Mouse (Mus musculus) neural tube, embryonic 10.5 days (tissue): Measurements from ENCODE around the gene 4930412O13Rik.

ENCODE experiments used
- DNase-seq: peaks from one replicate; pipeline ENCODE4 v3.0.0-alpha.2; 2017; ENCODE audit warnings: low spot score; ENCODE audit errors: extremely low spot score

The 4930412O13Rik gene

DNA sequence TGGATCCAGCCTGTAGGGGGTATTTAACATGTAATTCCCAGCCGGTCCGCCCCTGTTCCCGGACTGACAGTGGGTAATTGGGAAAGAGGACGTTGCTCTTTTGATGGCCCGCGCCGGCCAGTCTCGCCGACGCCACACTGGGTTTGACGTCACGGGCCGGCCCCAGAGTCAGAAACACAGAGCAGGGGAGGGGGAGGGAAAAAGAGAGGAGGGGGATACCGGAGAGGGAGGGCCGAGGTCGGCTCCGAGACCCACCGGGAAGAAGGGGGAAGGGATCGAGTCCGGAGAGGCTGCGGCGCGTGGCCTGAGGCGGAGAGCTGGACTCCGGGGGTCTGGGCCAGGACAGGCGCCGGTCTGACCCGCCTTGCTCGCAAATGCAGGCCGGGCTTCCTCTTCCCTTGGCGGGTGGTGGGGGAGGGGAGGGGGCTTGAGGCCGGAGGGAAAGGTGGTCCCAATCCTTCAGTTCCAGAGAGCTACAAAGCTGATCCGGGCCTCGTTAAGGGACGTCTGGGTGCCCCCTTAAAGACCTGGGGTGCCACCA is at the start of gene 4930412O13Rik:
4930412O13Rik (plus strand) TSS at position 202 of the 541 bp plus-strand sequence.
- peak; percentile 76 for DNase-seq

- no peak for DNase-seq
Observed at GRCm38 (mm10) chr2:9833712-9834111, 47.3 kb upstream of the 4930412O13Rik start.

DNA sequence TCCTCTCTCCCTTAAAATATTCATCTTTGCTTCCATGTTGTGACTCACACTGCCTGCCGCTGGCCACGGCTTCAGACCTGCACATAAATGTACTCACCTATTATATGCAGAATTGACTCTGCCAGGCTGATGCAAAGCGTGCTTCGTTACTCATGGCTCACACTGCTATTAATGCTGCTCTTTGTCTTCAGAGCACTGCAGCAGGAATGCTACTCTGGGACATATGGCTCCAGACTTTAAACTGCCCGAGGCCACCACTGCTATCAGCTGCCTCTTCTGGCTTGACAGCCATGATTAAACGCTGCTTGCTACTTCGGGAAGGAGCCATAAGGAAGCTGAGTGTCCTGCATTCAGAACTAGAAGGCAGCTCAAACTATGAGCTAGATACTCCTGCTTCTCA is 45.9 kb upstream of the 4930412O13Rik start:
- no peak for DNase-seq

GRCm38 (mm10) chr2:9852851-9853576 is 28.0 kb upstream of the 4930412O13Rik start:
- no peak for DNase-seq

- no peak for DNase-seq
Observed at GRCm38 (mm10) chr2:9855861-9856260, 25.2 kb upstream of the 4930412O13Rik start.

GRCm38 (mm10) chr2:9860698-9861097 is 20.4 kb upstream of the 4930412O13Rik start:
- DNase-seq, result no peak

DNA sequence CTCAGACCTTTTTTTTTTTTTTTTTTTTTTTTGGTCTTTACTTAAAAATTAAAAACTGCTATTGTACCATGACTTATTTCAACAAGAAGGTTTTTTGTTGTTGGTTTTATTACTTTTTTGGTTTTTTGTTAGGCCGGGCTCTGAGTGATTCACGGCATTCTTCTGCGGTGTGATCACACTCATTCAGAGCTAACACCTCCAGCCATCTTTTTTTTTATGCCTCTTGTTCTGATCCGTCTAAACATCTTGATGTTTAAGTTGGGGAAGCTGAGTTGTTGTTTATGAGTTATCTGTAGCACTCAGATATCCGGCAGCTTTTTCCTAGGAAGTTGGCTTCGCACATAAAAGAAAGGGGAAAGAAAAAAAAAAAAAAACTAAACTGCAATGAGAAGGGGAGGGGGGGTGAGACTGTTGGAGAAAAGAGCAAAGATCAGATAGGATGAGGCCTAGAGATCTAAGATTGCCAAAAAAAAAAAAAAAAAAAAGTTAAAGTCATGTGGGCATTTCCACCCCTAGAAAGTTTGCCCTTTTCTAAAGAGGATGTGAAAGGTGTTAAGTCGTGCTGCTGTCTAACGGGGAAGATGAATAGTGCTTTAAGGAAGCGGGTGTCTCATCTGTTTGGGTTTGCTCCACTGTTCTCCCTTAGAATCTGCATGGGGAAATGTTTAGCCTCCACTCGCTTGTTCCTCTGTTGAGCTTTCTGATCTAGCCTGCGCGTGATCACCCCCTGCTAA is 13.8 kb upstream of the 4930412O13Rik start:
- no peak for DNase-seq

- no peak for DNase-seq
Observed at GRCm38 (mm10) chr2:9871141-9871716, 9.8 kb upstream of the 4930412O13Rik start.

- no peak for DNase-seq
Observed at GRCm38 (mm10) chr2:9871798-9872197, 9.3 kb upstream of the 4930412O13Rik start.

DNA sequence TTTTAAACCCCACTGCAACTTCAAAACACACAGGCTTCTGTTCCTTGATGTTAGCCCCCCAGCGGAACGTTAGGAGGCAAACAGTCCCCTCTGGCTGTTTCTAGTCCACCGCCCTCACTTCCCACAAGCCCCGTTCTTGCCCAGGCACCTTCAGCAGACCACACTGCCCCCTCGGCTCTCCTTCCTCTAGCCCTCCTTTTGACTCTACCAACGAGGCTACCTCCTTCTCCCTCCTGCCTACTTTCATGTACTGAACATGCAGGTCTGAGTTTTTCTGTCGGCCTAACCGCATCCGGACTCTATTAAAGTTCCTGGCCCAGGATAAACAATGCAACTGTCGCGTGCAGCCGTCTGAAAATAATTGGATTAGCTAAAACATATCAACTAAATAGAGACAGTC is 8.4 kb upstream of the 4930412O13Rik start:
- DNase-seq, result peak; percentile 39

DNA sequence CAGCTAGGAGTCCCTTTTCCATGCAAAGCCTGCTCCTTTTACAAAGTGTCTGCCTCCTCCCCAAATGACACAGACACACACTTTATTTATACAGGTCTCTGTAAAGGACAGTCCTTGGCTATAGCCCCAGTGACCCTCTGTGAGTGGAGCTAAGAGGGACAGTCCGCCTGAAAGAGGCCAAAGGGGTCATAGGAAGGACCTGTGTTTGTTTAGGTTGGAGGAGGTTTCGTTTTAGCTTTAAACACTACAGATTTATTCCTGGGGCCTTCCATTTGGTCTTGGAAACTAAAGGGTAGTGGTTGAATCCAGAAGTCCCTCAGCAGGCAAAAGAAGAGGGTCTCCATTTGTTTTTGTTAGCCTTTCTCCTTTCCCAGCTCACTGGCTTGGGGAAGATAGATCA is 7.3 kb upstream of the 4930412O13Rik start:
- DNase-seq, result no peak

GRCm38 (mm10) chr2:9874467-9875219 is 6.4 kb upstream of the 4930412O13Rik start:
- peak; percentile 54 for DNase-seq

- DNase-seq, result peak; percentile 47
Observed at GRCm38 (mm10) chr2:9875220-9875619, 5.8 kb upstream of the 4930412O13Rik start.

- DNase-seq, result no peak
Observed at GRCm38 (mm10) chr2:9875676-9876357, 5.2 kb upstream of the 4930412O13Rik start.

DNA sequence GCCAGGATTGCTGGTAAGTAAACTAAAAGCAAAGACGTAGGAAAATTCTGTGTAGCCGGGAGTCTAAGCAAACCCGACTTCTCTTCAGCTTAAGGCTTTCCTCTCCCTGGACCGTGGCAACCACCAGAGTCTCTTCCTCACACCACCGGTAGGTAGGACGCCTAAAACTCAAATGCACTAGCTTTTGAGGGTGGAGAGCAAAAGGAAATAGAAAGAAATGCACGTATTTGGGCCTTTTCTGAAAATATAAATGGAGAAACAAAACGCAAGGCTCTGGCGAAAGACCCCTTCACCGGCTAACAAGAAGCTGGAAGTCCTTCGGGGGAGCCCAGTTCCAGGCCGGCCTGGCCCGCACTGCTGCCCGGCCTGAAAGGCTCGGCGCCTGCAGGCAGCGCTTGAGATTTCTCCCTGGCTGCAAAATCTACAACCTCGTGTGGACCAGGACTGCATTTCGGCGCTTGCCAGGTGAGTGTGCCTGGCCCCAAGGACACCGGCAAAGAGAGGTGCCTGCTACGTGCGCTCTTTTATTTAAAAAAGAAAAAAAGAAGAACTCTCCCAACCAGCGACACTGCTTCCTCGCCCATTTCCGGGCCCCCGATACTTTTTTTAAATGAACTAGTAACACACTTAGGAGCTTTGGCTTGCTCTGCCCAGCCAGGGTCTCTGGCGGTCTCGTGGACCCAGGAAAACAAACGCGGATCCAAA is 4.3 kb upstream of the 4930412O13Rik start:
- DNase-seq, result peak; percentile 69

- no peak for DNase-seq
Observed at GRCm38 (mm10) chr2:9877326-9877690, 3.7 kb upstream of the 4930412O13Rik start.

DNA sequence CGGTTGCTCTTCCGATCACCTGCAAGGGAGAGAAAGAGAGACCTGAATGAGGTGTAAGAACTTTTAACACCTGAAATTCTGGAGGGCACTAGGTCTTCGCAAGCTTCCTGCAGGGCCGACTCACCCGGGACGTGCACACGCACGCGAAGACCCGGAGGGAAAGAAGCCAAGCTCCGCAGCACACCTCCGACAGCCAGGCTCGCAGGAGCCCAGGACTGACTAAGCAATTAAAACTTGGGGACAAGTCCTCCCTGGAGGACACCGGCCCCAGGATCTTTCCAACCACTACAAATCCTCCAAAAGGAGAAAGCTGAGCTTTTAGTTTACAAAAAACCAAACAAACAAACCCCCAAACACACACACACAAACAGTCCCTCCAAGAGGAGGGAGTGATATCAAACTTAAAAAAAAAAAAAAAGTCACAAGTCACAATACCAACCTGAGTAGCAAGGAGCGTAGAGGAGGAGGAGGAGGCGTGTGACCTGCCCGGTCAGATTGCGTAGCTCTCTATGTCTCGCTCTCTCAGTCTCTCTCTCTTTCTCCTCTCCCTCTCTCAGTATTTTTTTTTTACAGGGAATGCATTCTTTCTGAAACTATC is 3.0 kb upstream of the 4930412O13Rik start:
- DNase-seq, result peak; percentile 42

DNA sequence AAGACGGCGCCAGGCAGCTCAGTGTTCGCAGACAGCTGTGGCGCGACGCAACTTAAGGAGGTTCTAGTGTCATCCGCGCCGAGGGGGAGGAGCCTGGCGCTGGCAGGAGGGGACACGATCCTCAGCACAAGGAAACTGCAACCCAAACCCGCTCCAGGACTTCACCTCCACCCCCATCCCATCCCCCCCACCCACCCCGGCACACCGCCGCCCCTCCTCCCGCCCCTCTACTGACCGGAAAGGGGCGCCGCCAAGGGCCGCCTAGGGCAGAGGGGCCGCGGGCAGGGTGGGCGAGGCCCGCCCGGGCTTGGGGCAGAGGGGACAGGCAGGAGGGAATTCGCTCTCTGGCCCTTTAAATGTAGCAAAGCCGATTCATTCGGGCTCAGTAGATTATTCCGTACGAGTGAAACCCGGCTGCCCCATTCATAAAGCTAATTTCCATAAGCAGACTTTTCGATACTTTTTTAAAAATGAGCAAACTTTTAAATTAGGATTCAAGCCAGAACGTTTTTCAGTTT is 2.4 kb upstream of the 4930412O13Rik start:
- peak; percentile 77 for DNase-seq

DNA sequence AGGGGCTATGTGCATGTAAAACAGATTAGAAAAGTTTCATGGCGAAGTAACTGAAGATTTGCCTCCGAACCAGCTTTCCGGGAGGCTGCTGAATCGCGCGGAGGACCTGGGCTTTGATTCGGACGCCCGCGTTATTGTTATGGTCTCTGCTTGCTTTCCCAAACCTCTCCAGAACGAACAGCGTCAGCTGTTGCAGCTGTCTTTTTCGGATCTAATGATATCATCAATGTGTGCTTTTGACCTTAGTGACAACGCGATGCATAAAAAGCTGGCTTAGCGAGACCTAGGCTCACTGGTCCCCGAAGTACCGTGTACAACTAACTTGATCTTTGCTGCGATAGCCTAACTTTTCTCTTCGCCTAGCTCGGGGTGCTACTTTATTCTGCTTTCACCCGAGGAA is 2.0 kb upstream of the 4930412O13Rik start:
- DNase-seq, result no peak

GRCm38 (mm10) chr2:9879493-9879892 is 1.6 kb upstream of the 4930412O13Rik start:
- DNase-seq, result peak; percentile 93
